14 mouse cellular contexts compared by ENCODE assay signal in genomic region chr12:98884515-98884914, GRCm38 (mm10). TPM values are rescaled to one million over a fixed set of nuclear protein-coding genes. Genes with fewer than 3 reads are reported as not detected.
DNase-seq lines count a peak whose midpoint lies in the region; ATAC-seq and TF ChIP-seq lines count a peak whose summit lies in the region.
"Had no signal": no experiment of that assay in that cellular context is flagged by ENCODE, and none has a peak within 500 bp of the region (broad histone marks: within the 10 kb centered on the region; RNA-seq: fewer than 3 reads in every experiment).

No protein-coding gene starts in this region.

- H3K27me3 ChIP-seq in forebrain, embryonic 14.5 days (replicated peaks; ENCODE audit: control insufficient read depth, insufficient read depth, low read length) = no peaks in the 10 kb centered on the region
- no peaks in the 10 kb centered on the region for H3K27me3 ChIP-seq in forebrain, embryonic 15.5 days
- H3K27me3 ChIP-seq in liver, postnatal 0 days (ENCODE audit: insufficient read depth, low read length) = no peaks in the 10 kb centered on the region
- no peaks in the 10 kb centered on the region for H3K27me3 ChIP-seq in Patski
- H3K27me3 ChIP-seq: liver, embryonic 15.5 days had no signal

- no peak for ATAC-seq in forebrain, embryonic 14.5 days
- no peak for ATAC-seq in forebrain, embryonic 15.5 days (replicated peaks)
- no peak for ATAC-seq in liver, postnatal 0 days
- no peak for ATAC-seq in Patski
- ATAC-seq: inflammation-experienced regulatory T-cells, adult 6 months had no signal

- DNase-seq in forebrain, embryonic 14.5 days (ENCODE audit: low spot score) = peak; percentile 66
- DNase-seq in liver, postnatal 0 days = no peak
- DNase-seq in liver (no peak), Patski (ENCODE audit: low read depth, low spot score) (no peak)
- DNase-seq in retina, postnatal 1 day = peak; percentile 44
- DNase-seq in right cerebral cortex, adult 2 months (ENCODE audit: low spot score in 2 of 2) = no peak
- no peak for DNase-seq in gastrocnemius, postnatal 4 days (ENCODE audit: low spot score in 2 of 2)
- DNase-seq: adrenal gland, postnatal 14 days; cerebellum, adult 8-10 months; heart, adult 18-20 months had no signal

- H3K4me1 ChIP-seq in forebrain, embryonic 14.5 days (ENCODE audit: control insufficient read depth, insufficient read depth, low read length) = no peaks in the 10 kb centered on the region
- peaks cover 2% of the 10 kb centered on the region; the same call in 1 of the 2 replicates for H3K4me1 ChIP-seq in forebrain, embryonic 15.5 days
- H3K4me1 ChIP-seq in liver, postnatal 0 days (ENCODE audit: insufficient read depth) = no peaks in the 10 kb centered on the region
- H3K4me1 ChIP-seq: forebrain, embryonic 10.5 days; liver, embryonic 15.5 days had no signal

- no peak overlapping the region for H3K9ac ChIP-seq in forebrain, embryonic 14.5 days (ENCODE audit: low read length)
- H3K9ac ChIP-seq in forebrain, embryonic 15.5 days (replicated peaks) = no peak overlapping the region
- H3K9ac ChIP-seq in liver, postnatal 0 days (replicated peaks) = no peak overlapping the region
- H3K9ac ChIP-seq: liver, embryonic 15.5 days had no signal

- POLR2A ChIA-PET in Patski (lab: Charles Lee) = no interaction called here

- no peaks in the 10 kb centered on the region for H3K9me3 ChIP-seq in forebrain, embryonic 14.5 days (replicated peaks; ENCODE audit: control insufficient read depth, low read length)
- H3K9me3 ChIP-seq in forebrain, embryonic 15.5 days = no peaks in the 10 kb centered on the region
- H3K9me3 ChIP-seq in liver, postnatal 0 days (ENCODE audit: low read length) = no peaks in the 10 kb centered on the region
- H3K9me3 ChIP-seq: forebrain, embryonic 10.5 days; liver, embryonic 15.5 days had no signal

- 7% methylated on average over 1 of the region's 1 CpGs for whole genome bisulfite sequencing in forebrain, embryonic 14.5 days
- WGBS in forebrain, embryonic 15.5 days = 8% methylated on average over 1 of the region's 1 CpGs
- 9% methylated on average over 1 of the region's 1 CpGs for WGBS in liver, postnatal 0 days (ENCODE audit: insufficient replicate concordance)

- in situ Hi-C loops in Patski (cut with MboI; ENCODE audit: low pct_unique_long_range_greater_than_20kb) = no loop called here

- H3K4me2 ChIP-seq in forebrain, embryonic 14.5 days (ENCODE audit: low read length) = no peak overlapping the region
- H3K4me2 ChIP-seq in forebrain, embryonic 15.5 days (replicated peaks) = no peak overlapping the region
- H3K4me2 ChIP-seq in liver, postnatal 0 days (ENCODE audit: low read depth, low read length) = no peak overlapping the region
- H3K4me2 ChIP-seq: liver, embryonic 15.5 days had no signal

- no peak overlapping the region for H3K4me3 ChIP-seq in forebrain, embryonic 14.5 days (ENCODE audit: low read depth, low read length)
- H3K4me3 ChIP-seq in forebrain, embryonic 15.5 days = no peak overlapping the region
- H3K4me3 ChIP-seq in liver, postnatal 0 days (ENCODE audit: low read depth, low read length) = no peak overlapping the region
- H3K4me3 ChIP-seq: forebrain, embryonic 10.5 days; liver, embryonic 15.5 days had no signal

- peak; percentile 45 for TF ChIP-seq CTCF in liver, postnatal 0 days (IDR thresholded peaks at IDR 0.05; ENCODE audit: low read depth)
- TF ChIP-seq CTCF in Patski (IDR thresholded peaks at IDR 0.05) = peak; percentile 38

- no peak overlapping the region for H3K27ac ChIP-seq in forebrain, embryonic 14.5 days (ENCODE audit: low read depth, low read length)
- H3K27ac ChIP-seq in forebrain, embryonic 15.5 days (replicated peaks) = no peak overlapping the region
- no peak overlapping the region for H3K27ac ChIP-seq in liver, postnatal 0 days (ENCODE audit: low read depth)
- H3K27ac ChIP-seq: forebrain, embryonic 10.5 days; liver, embryonic 15.5 days had no signal

- CTCF ChIA-PET in Patski (lab: Charles Lee) = interaction anchor here (0.8 to 2.1 kb wide), 8 partner anchors 8 to 34 kb away, joined by 3 to 10 read pairs (median 4); no protein-coding TSS in a partner anchor

- TF ChIP-seq EP300 in liver, postnatal 0 days (IDR thresholded peaks at IDR 0.05; ENCODE audit: low read depth) = no peak

- H3K36me3 ChIP-seq in forebrain, embryonic 14.5 days (ENCODE audit: control insufficient read depth, insufficient read depth, low read length) = no peaks in the 10 kb centered on the region
- no peaks in the 10 kb centered on the region for H3K36me3 ChIP-seq in forebrain, embryonic 15.5 days
- H3K36me3 ChIP-seq in liver, postnatal 0 days (replicated peaks; ENCODE audit: insufficient read depth, low read length) = no peaks in the 10 kb centered on the region
- H3K36me3 ChIP-seq: liver, embryonic 15.5 days had no signal

RNA-seq across cellular contexts. Expression of gene Eml5, which starts 16.8 kb away (rescaled TPM):
- 8.2 and 10.7 TPM in 2 replicates for polyA plus RNA-seq in forebrain, embryonic 14.5 days (2014; fragmentation: Nextera tagmentation; extraction: Ambion mirVana)
- polyA plus RNA-seq in forebrain, embryonic 15.5 days (2015; fragmentation: Nextera tagmentation; extraction: Ambion mirVana) = 19.2 and 20.5 TPM in 2 replicates
- polyA plus RNA-seq in liver, postnatal 0 days (2015; fragmentation: Nextera tagmentation; extraction: Ambion mirVana) = 0.52 and 0.65 TPM in 2 replicates
- polyA plus RNA-seq in Patski (2021) = 6.2 TPM
- total RNA-seq in gastrocnemius, postnatal 4 days (2021) = 1 to 10 TPM; 3.3 to 3.7 TPM

RNA-seq across cellular contexts. Expression of gene Ttc8, which starts 35.9 kb away (rescaled TPM):
- polyA plus RNA-seq in forebrain, embryonic 14.5 days (2014; fragmentation: Nextera tagmentation; extraction: Ambion mirVana) = 34.8 and 35.9 TPM in 2 replicates
- polyA plus RNA-seq in forebrain, embryonic 15.5 days (2015; fragmentation: Nextera tagmentation; extraction: Ambion mirVana) = 35.4 and 38.4 TPM in 2 replicates
- 2.2 and 2.7 TPM in 2 replicates for polyA plus RNA-seq in liver, postnatal 0 days (2015; fragmentation: Nextera tagmentation; extraction: Ambion mirVana)
- polyA plus RNA-seq in Patski (2021) = 35.1 TPM
- total RNA-seq in gastrocnemius, postnatal 4 days (2021) = 10 to 100 TPM; 20.3 to 20.6 TPM

Comparison
In these comparisons a context has a peak if more than half of its experiments do, and no peak if none do; other contexts are left out.
1. DNase-seq: peak in forebrain, embryonic 14.5 days (single experiment) and retina, postnatal 1 day (single experiment); none in liver, postnatal 0 days (single experiment), liver (single experiment), Patski (single experiment), right cerebral cortex, adult 2 months (0 of 2) and gastrocnemius, postnatal 4 days (0 of 2).